Mouse (Mus musculus): ENCODE data around the gene Shkbp1. TPM values are rescaled to one million over a fixed set of nuclear protein-coding genes. Genes with fewer than 3 reads are reported as not detected.

The Shkbp1 gene
- total and polyA plus RNA-seq, 2 experiments from 2014 or later = 24.1 to 42.7 TPM

GRCm38 (mm10) chr7:27296518-27296917, 59.3 kb downstream of the Shkbp1 start:
- Histone ChIP-seq H3K4me1 (ENCODE audit: insufficient read depth, low read length) (no peaks in the 10 kb centered on the region), H3K9me3 (ENCODE audit: low read length) (no peaks in the 10 kb centered on the region), H3K36me3 (ENCODE audit: insufficient read depth, low read length) (no peaks in the 10 kb centered on the region), H3K27me3 (ENCODE audit: insufficient read depth, low read length) (no peaks in the 10 kb centered on the region), H3K4me2 (ENCODE audit: low read depth, low read length, poor library complexity, severe bottlenecking) (no peak overlapping the region), H3K4me3 (ENCODE audit: low read depth, low read length) (no peak overlapping the region), H3K27ac (ENCODE audit: low read depth, low read length) (no peak overlapping the region), H3K9ac (replicated peaks; ENCODE audit: low read length, poor library complexity, severe bottlenecking) (no peak overlapping the region)
- no peak for TF ChIP-seq CTCF (IDR thresholded peaks at IDR 0.05)
- DNase-seq (ENCODE audit: low spot score) (no peak), ATAC-seq (ENCODE audit: low FRiP score) (no peak)
- 91% methylated on average over 4 of the region's 4 CpGs for WGBS

- no peak for TF ChIP-seq CTCF (IDR thresholded peaks at IDR 0.05)
- no peaks in the 10 kb centered on the region for H3K27me3 ChIP-seq (ENCODE audit: insufficient read depth, low read length)
- H3K36me3 ChIP-seq (ENCODE audit: insufficient read depth, low read length) = no peaks in the 10 kb centered on the region
Observed at GRCm38 (mm10) chr7:27295956-27296355, 59.9 kb downstream of the Shkbp1 start.

More at GRCm38 (mm10) chr7:27295956-27296355, 59.9 kb downstream of the Shkbp1 start:
- no peaks in the 10 kb centered on the region for H3K4me1 ChIP-seq (ENCODE audit: insufficient read depth, low read length)
- H3K4me2 ChIP-seq (ENCODE audit: low read depth, low read length, poor library complexity, severe bottlenecking) = no peak overlapping the region
- H3K27ac ChIP-seq (ENCODE audit: low read depth, low read length) = no peak overlapping the region
- H3K9me3 ChIP-seq (ENCODE audit: low read length) = no peaks in the 10 kb centered on the region
- H3K9ac ChIP-seq (replicated peaks; ENCODE audit: low read length, poor library complexity, severe bottlenecking) = no peak overlapping the region
- ATAC-seq (ENCODE audit: low FRiP score) (no peak), DNase-seq (ENCODE audit: low spot score) (no peak)
- no peak overlapping the region for H3K4me3 ChIP-seq (ENCODE audit: low read depth, low read length)
- 90% methylated on average over 4 of the region's 4 CpGs for WGBS

Other genes starting within 250 kb of the Shkbp1 start
- gene Cyp2f2, start 236.1 kb downstream of the Shkbp1 start, total RNA-seq (2014; rRNA removed) = 0.55 and 0.57 TPM in 2 replicates
- 0.32 and 0.39 TPM in 2 replicates for gene Cyp2f2, start 236.1 kb downstream of the Shkbp1 start, polyA plus RNA-seq (2015; fragmentation: Nextera tagmentation; extraction: Ambion mirVana)
- gene Cyp2t4, start 202.3 kb downstream of the Shkbp1 start, total RNA-seq (2014; rRNA removed) = not detected in 2 replicates
- 0.29 and 0.30 TPM in 2 replicates for gene Cyp2t4, start 202.3 kb downstream of the Shkbp1 start, polyA plus RNA-seq (2015; fragmentation: Nextera tagmentation; extraction: Ambion mirVana)
- gene Egln2, start 189.2 kb downstream of the Shkbp1 start, total RNA-seq (2014; rRNA removed) = 104 and 116 TPM in 2 replicates
- gene Egln2, start 189.2 kb downstream of the Shkbp1 start, polyA plus RNA-seq (2015; fragmentation: Nextera tagmentation; extraction: Ambion mirVana) = 80.7 and 85.6 TPM in 2 replicates
- gene Rab4b, start 177.1 kb downstream of the Shkbp1 start, total RNA-seq (2014; rRNA removed) = 60.5 and 65.6 TPM in 2 replicates
- 138 and 142 TPM in 2 replicates for gene Rab4b, start 177.1 kb downstream of the Shkbp1 start, polyA plus RNA-seq (2015; fragmentation: Nextera tagmentation; extraction: Ambion mirVana)
- 2.0 TPM in 1 of 2 replicates, not detected in the other for gene Gm21983, start 174.9 kb downstream of the Shkbp1 start, total RNA-seq (2014; rRNA removed)
- not detected in 2 replicates for gene Gm21983, start 174.9 kb downstream of the Shkbp1 start, polyA plus RNA-seq (2015; fragmentation: Nextera tagmentation; extraction: Ambion mirVana)
- 4.3 and 20.6 TPM in 2 replicates for gene Mia, start 174.9 kb downstream of the Shkbp1 start, total RNA-seq (2014; rRNA removed)
- gene Mia, start 174.9 kb downstream of the Shkbp1 start, polyA plus RNA-seq (2015; fragmentation: Nextera tagmentation; extraction: Ambion mirVana) = 17.6 and 20.4 TPM in 2 replicates
- gene BC024978, start 160.2 kb downstream of the Shkbp1 start, total RNA-seq (2014; rRNA removed) = 5.9 and 8.7 TPM in 2 replicates
- 2.3 and 2.8 TPM in 2 replicates for gene BC024978, start 160.2 kb downstream of the Shkbp1 start, polyA plus RNA-seq (2015; fragmentation: Nextera tagmentation; extraction: Ambion mirVana)
- gene Snrpa, start 159.7 kb downstream of the Shkbp1 start, total RNA-seq (2014; rRNA removed) = 138 and 142 TPM in 2 replicates
- gene Snrpa, start 159.7 kb downstream of the Shkbp1 start, polyA plus RNA-seq (2015; fragmentation: Nextera tagmentation; extraction: Ambion mirVana) = 147 and 151 TPM in 2 replicates
- gene Itpkc, start 127.4 kb downstream of the Shkbp1 start, total RNA-seq (2014; rRNA removed) = 15.3 and 17.3 TPM in 2 replicates
- 4.7 and 5.4 TPM in 2 replicates for gene Itpkc, start 127.4 kb downstream of the Shkbp1 start, polyA plus RNA-seq (2015; fragmentation: Nextera tagmentation; extraction: Ambion mirVana)
- gene Coq8b, start 123.0 kb downstream of the Shkbp1 start, total RNA-seq (2014; rRNA removed) = 24.8 and 26.0 TPM in 2 replicates
- gene Coq8b, start 123.0 kb downstream of the Shkbp1 start, polyA plus RNA-seq (2015; fragmentation: Nextera tagmentation; extraction: Ambion mirVana) = 15.1 and 16.7 TPM in 2 replicates
- gene Numbl, start 97.6 kb downstream of the Shkbp1 start, total RNA-seq (2014; rRNA removed) = 111 and 147 TPM in 2 replicates
- 59.8 and 60.9 TPM in 2 replicates for gene Numbl, start 97.6 kb downstream of the Shkbp1 start, polyA plus RNA-seq (2015; fragmentation: Nextera tagmentation; extraction: Ambion mirVana)
- gene Ltbp4, start 18.3 kb downstream of the Shkbp1 start, total RNA-seq (2014; rRNA removed) = 25.3 and 44.3 TPM in 2 replicates
- 13.6 and 16.0 TPM in 2 replicates for gene Ltbp4, start 18.3 kb downstream of the Shkbp1 start, polyA plus RNA-seq (2015; fragmentation: Nextera tagmentation; extraction: Ambion mirVana)
- not detected in 2 replicates for gene Gm20479, start 1.4 kb upstream of the Shkbp1 start, total RNA-seq (2014; rRNA removed)
- gene Gm20479, start 1.4 kb upstream of the Shkbp1 start, polyA plus RNA-seq (2015; fragmentation: Nextera tagmentation; extraction: Ambion mirVana) = not detected in 2 replicates
- gene Sptbn4, start 91.7 kb upstream of the Shkbp1 start, total RNA-seq (2014; rRNA removed) = 27.1 and 36.3 TPM in 2 replicates
- 3.4 and 4.0 TPM in 2 replicates for gene Sptbn4, start 91.7 kb upstream of the Shkbp1 start, polyA plus RNA-seq (2015; fragmentation: Nextera tagmentation; extraction: Ambion mirVana)
- gene Blvrb, start 92.0 kb upstream of the Shkbp1 start, total RNA-seq (2014; rRNA removed) = 13.7 and 19.5 TPM in 2 replicates
- 15.9 and 18.3 TPM in 2 replicates for gene Blvrb, start 92.0 kb upstream of the Shkbp1 start, polyA plus RNA-seq (2015; fragmentation: Nextera tagmentation; extraction: Ambion mirVana)
- 5.0 and 5.7 TPM in 2 replicates for gene Sertad3, start 117.7 kb upstream of the Shkbp1 start, total RNA-seq (2014; rRNA removed)
- 4.0 and 4.3 TPM in 2 replicates for gene Sertad3, start 117.7 kb upstream of the Shkbp1 start, polyA plus RNA-seq (2015; fragmentation: Nextera tagmentation; extraction: Ambion mirVana)
- gene Sertad1, start 130.9 kb upstream of the Shkbp1 start, total RNA-seq (2014; rRNA removed) = 9.3 and 10.5 TPM in 2 replicates
- gene Sertad1, start 130.9 kb upstream of the Shkbp1 start, polyA plus RNA-seq (2015; fragmentation: Nextera tagmentation; extraction: Ambion mirVana) = 6.9 and 7.3 TPM in 2 replicates
- 3.2 and 3.4 TPM in 2 replicates for gene Prx, start 143.3 kb upstream of the Shkbp1 start, total RNA-seq (2014; rRNA removed)
- 1.5 and 1.9 TPM in 2 replicates for gene Prx, start 143.3 kb upstream of the Shkbp1 start, polyA plus RNA-seq (2015; fragmentation: Nextera tagmentation; extraction: Ambion mirVana)
- gene Hipk4, start 167.2 kb upstream of the Shkbp1 start, total RNA-seq (2014; rRNA removed) = 0.66 and 1.8 TPM in 2 replicates
- gene Hipk4, start 167.2 kb upstream of the Shkbp1 start, polyA plus RNA-seq (2015; fragmentation: Nextera tagmentation; extraction: Ambion mirVana) = 0.88 and 1.0 TPM in 2 replicates
- 239 and 286 TPM in 2 replicates for gene Pld3, start 197.2 kb upstream of the Shkbp1 start, total RNA-seq (2014; rRNA removed)
- 275 and 319 TPM in 2 replicates for gene Pld3, start 197.2 kb upstream of the Shkbp1 start, polyA plus RNA-seq (2015; fragmentation: Nextera tagmentation; extraction: Ambion mirVana)
- gene 2310022A10Rik, start 197.2 kb upstream of the Shkbp1 start, total RNA-seq (2014; rRNA removed) = 7.9 and 12.5 TPM in 2 replicates
- gene 2310022A10Rik, start 197.2 kb upstream of the Shkbp1 start, polyA plus RNA-seq (2015; fragmentation: Nextera tagmentation; extraction: Ambion mirVana) = 29.1 and 31.0 TPM in 2 replicates
- gene Akt2, start 235.5 kb upstream of the Shkbp1 start, total RNA-seq (2014; rRNA removed) = 42.8 and 46.7 TPM in 2 replicates
- gene Akt2, start 235.5 kb upstream of the Shkbp1 start, polyA plus RNA-seq (2015; fragmentation: Nextera tagmentation; extraction: Ambion mirVana) = 37.7 and 38.1 TPM in 2 replicates